Mouse (Mus musculus) heart, adult 8-10 months (tissue): ENCODE data around the gene Vps11. TPM values are rescaled to one million over a fixed set of nuclear protein-coding genes. Genes with fewer than 3 reads are reported as not detected.
"Not testable (repeated sequence)": the region's sequence is repeated elsewhere in the genome, so short reads cannot be mapped to it uniquely, and the experiment has no call there.

Experiments used
- DNase-seq: peaks from one replicate; pipeline ENCODE4 v3.0.0; 2022; ENCODE audit warnings: low spot score
- total RNA-seq, 4 experiments: library from RNA; stranded (reverse); gene quantifications; 2 replicates each; pipeline ENCODE4 v1.2.4; 2022

Gene Vps11
- total RNA-seq, 4 experiments from 2014 or later: 15.3 to 20.2 (median 16.5) TPM

- DNase-seq: no peak
Measured at GRCm38 (mm10) chr9:44376141-44376540, 14.7 kb upstream of the Vps11 start.

- DNase-seq: no peak
Measured at GRCm38 (mm10) chr9:44373386-44373785, 11.9 kb upstream of the Vps11 start.

GRCm38 (mm10) chr9:44364480-44364879 is 3.0 kb upstream of the Vps11 start:
- no peak for DNase-seq

GRCm38 (mm10) chr9:44361931-44362330 is 461 bp upstream of the Vps11 start:
- not testable (repeated sequence) for DNase-seq

GRCm38 (mm10) chr9:44357207-44357606 is 4.3 kb downstream of the Vps11 start:
- no peak for DNase-seq

- no peak for DNase-seq
Measured at GRCm38 (mm10) chr9:44353142-44353541, 8.3 kb downstream of the Vps11 start.

GRCm38 (mm10) chr9:44352337-44352736 is 9.1 kb downstream of the Vps11 start:
- DNase-seq: no peak

- DNase-seq: no peak
Measured at GRCm38 (mm10) chr9:44351396-44351795, 10.1 kb downstream of the Vps11 start.

GRCm38 (mm10) chr9:44348546-44348945 is 12.9 kb downstream of the Vps11 start:
- DNase-seq: no peak

GRCm38 (mm10) chr9:44347621-44348020 is 13.8 kb downstream of the Vps11 start:
- DNase-seq: no peak

GRCm38 (mm10) chr9:44347166-44347565 is 14.3 kb downstream of the Vps11 start:
- no peak for DNase-seq

GRCm38 (mm10) chr9:44345570-44346433 is 15.7 kb downstream of the Vps11 start:
- no peak for DNase-seq

GRCm38 (mm10) chr9:44343781-44344421 is 17.6 kb downstream of the Vps11 start, which contains the start of gene Hmbs:
Hmbs (minus strand) TSS chr9:44344228.
- peak; percentile 94 for DNase-seq

GRCm38 (mm10) chr9:44343290-44343689 is 18.2 kb downstream of the Vps11 start:
- DNase-seq: peak; percentile 51

- DNase-seq: no peak
Measured at GRCm38 (mm10) chr9:44342605-44343004, 18.9 kb downstream of the Vps11 start.

- no peak for DNase-seq
Measured at GRCm38 (mm10) chr9:44342173-44342572, 19.3 kb downstream of the Vps11 start.

- no peak for DNase-seq
Measured at GRCm38 (mm10) chr9:44341487-44341886, 20.0 kb downstream of the Vps11 start.

GRCm38 (mm10) chr9:44338574-44338973 is 22.9 kb downstream of the Vps11 start:
- DNase-seq: no peak

GRCm38 (mm10) chr9:44337436-44338169 is 23.9 kb downstream of the Vps11 start:
- no peak for DNase-seq

- DNase-seq: no peak
Measured at GRCm38 (mm10) chr9:44336964-44337363, 24.5 kb downstream of the Vps11 start.

GRCm38 (mm10) chr9:44336513-44336912 is 25.0 kb downstream of the Vps11 start:
- not testable (repeated sequence) for DNase-seq

GRCm38 (mm10) chr9:44336093-44336406 is 25.4 kb downstream of the Vps11 start:
- no peak for DNase-seq
